Mouse (Mus musculus) left cerebral cortex, postnatal 25 days (tissue): ENCODE results near the gene Hsf3. TPM values are rescaled to one million over a fixed set of nuclear protein-coding genes. Genes with fewer than 3 reads are reported as not detected.
"Not testable (repeated sequence)": the region's sequence is repeated elsewhere in the genome, so short reads cannot be mapped to it uniquely, and the experiment has no call there.

Source experiments
- DNase-seq, 2 experiments: peaks; one replicate each; pipeline ENCODE4 v3.0.0; 2022; ENCODE audit warnings: low spot score in 2 of 2, mixed read lengths in 1 of 2
- intact Hi-C: fragments of 180-260 bp; cut with DNase I; formaldehyde crosslinking; loops from one replicate; pipeline ENCODE4 v1.15.1; 2025
- total RNA-seq, 2 experiments: library from RNA; stranded (reverse); gene quantifications; 2 replicates each; pipeline ENCODE4 v1.2.3; 2021

The Hsf3 gene
- not detected for total RNA-seq

DNA sequence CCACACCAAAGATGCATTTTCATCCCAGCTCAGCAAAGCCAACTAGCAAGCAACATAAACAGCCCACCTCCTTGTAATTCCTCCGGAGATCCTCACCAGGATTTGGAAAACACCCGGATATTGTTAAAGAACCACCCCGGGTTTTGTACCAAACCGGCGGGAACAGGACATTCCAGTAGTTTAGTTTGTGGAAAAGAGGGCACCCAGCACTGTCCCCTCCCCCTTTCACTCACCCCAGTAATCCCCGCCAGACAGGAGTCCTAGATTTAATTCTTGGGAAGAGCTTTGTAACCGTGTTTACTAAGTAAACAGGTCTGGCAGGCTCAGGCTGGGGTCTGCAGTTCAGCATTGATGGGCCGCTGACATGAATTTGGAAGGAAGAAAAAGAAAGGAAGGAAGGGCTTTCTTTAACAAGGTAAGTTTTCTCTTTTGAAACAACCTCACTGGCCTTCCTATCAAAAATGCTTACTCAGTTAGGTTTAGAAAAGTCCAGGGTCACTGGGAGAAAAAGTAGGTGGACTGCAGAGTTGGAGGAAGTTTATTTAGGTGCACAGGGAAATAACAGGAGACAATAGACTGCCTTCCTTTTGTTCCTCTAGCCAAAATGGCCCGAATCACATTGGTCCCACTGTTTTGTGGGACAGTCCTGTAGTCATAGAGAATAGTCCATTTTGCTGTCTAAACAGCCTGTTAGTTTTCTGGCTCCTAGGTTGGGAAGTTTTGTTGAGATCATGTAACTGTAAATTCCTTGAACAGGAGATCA lies at the start of gene Hsf3:
Gene Hsf3, minus strand, starts transcription at position 94 of the 763 bp plus-strand sequence.
- intact Hi-C loops = no loop called here

DNA sequence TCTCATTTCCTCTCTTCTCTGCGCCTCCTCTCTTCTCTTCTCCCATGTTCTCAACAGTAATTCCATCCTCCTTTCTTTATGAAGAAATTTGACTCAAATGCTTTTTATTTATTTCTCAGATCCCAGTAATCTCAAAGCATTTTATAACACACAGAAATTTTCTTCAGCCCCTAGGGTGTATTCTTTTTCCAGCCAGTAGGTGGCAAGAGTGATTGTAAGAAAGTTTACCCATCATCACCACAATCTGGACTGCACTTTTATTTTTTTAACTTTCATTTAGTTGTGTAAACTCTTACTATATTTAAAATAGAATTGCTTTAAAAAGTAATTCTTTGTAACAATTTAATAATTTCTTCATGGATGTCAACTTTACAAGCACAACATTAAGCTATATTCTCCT lies 45.5 kb upstream of the Hsf3 start:
- DNase-seq = peak in 1 of 2 experiments; percentile 1
- intact Hi-C loops = loop anchor here (5.0 kb wide), 1 partner anchor 376 kb away; no protein-coding TSS in a partner anchor

More for the DNA sequence above, at the start of gene Hsf3:
- peak in 1 of 2 experiments; percentile 1 for DNase-seq

DNA sequence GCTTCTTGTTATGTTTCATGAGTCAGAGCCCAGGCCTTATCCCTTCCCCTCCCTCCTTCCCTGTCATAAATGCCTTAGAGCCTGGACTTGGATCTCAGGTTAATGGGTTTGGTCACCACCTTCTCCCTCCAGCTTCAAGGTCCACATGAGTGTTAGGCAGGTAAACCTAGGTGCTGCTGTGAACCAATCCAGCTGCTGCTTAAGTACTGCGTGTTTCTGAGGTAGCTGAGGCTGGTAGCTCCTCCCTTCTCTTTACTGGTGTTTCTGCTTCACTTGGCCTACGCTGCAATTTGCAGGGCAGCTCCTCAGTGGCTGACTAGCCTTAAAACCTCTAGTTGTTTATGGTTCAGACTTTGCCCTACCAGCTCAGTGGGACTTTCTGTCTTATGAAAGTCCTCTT lies 945 bp downstream of the Hsf3 start, which contains the start of gene Heph:
Gene Heph, plus strand, starts transcription at position 211 of the 400 bp plus-strand sequence.
- no peak for DNase-seq
- intact Hi-C loops = no loop called here

DNA sequence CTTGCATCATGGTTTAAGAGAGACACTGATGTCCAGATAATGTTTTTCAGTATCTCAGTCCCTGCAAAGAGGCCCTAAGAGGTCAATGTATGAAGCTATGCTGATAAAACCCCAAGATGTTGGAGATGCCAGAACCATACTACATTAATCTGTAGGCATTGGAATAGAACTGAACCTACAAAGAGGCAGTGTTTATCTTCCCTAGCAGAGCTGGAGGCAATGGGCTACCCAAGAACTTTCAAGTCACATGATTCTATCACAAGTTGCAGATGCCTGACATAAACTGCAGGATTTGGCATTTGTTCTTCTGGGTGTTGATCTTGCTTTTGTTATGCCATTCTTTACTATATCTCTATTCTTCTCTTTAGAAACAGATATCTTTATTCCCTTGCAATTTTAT lies 36.7 kb downstream of the Hsf3 start:
- intact Hi-C loops = no loop called here
- no peak for DNase-seq

DNA sequence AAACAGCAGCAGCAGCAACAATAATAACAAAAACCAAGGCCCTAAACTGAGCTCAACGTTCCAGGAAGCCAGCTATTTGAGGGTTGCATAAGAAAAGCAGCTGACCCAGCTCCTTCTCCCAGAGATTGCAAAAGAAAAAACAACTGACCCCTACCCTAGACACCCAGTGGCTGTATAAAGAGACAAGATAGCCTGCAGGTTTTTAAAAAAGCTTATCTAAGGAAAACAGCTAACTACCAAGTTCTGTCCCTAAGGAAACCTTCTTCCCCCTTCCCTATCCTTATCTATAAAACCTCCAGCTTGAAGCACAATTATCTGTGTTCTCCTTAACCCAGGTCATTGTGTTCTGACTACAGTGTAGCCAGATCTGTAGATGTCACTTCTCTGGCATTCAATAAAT lies 38.4 kb downstream of the Hsf3 start:
- intact Hi-C loops = no loop called here
- DNase-seq = no peak

DNA sequence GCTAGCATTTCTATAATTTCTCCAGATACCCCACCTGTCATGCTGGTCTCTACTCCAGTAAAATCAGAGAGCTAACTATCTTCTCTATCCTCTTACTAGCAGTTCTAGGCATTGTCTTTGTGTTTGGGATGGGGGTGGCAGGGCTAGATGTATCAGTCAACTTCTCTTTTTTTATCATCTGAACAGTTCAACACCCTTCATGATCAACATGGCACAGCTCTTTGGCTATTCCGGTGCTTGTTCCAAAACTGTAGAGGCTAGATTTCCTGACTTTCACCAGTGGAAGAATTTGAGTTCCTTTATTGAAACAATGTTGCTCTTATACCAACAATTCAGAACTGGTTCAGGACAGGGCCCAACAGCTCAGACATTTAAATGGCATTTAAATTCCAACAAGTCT lies 39.1 kb downstream of the Hsf3 start:
- intact Hi-C loops = no loop called here
- no peak for DNase-seq

DNA sequence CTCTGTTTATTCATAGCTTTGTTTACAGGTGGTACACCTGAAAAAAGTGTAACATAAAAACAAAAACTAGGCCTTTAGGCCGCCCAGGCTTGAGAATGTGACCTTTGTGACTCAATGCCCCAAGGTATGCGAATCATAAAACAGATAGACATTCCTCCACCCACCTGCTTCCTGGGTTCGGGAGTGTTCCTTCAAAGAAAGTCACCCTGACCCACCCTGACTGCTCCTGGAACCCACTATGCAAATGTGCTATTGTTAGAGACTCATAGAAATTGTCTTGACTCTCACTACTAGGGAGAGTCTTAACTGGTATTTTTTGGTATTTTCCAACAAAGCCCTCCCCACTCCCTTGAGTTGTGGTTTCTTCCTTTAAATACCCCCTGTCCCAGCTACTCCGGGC lies 40.7 kb downstream of the Hsf3 start:
- not testable (repeated sequence) for DNase-seq

DNA sequence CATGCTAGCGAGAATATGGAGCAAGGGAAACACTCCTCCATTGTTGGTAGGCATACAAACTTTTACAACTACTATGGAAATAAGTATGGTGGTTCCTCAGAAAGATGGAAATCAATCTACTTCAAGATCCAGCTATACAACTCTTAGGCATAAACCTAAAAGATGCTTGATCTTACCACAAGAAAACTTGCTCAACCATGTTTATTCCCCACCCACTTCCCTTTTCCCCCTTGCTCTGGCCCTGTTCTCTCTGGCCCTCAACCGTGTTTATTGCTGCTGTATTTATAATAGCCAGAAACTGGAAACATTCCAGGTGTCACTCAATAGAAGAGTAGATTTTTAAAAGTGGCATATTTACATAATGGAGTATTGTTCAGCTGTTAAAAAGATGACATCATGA lies 117.0 kb downstream of the Hsf3 start:
- intact Hi-C loops = no loop called here
- no peak for DNase-seq

More for the DNA sequence above, 40.7 kb downstream of the Hsf3 start:
- intact Hi-C loops = not testable (repeated sequence)

DNA sequence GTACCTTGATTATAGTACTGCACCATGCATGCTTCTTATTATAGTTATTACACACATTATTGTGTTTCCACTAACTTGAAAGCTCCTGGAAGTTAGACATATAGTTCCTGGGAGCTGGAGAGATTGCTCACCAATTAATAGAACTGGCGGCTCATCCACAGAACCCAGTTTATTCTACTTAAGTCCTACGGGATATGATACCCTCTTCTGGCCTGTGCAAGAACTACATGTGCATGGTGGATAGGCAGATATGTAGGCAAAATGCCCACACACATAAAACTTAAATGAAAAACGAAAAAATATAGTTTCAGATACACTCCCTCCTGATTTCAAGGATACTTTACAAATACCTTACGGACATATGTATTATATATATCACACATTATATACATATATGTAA lies 126.3 kb downstream of the Hsf3 start:
- intact Hi-C loops = loop anchor here (10.0 kb wide), 1 partner anchor 335 kb away; no protein-coding TSS in a partner anchor
- DNase-seq = peak; percentile 3 to 5

DNA sequence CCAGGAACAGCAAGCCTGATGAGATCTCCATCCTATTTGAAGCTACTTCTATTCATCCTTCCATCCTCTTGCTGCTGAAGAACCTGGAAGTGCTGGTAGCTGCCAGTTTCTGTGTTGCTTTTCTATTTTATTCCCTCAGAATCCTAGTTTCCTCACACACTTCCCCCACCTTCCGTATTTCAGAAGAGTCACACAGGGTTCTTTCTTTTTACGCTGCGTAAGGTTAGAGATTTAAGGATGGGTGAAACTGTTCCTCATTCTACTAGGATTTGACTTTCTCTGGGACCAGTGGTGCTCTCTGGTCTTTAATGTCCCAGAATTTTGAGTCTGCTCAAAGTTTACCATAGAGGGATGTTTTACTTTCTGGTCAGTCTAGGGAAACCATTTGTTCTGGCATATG lies 162.8 kb downstream of the Hsf3 start, which contains the start of gene Vsig4:
Gene Vsig4, minus strand, starts transcription at position 101 of the 400 bp plus-strand sequence.
- no peak for DNase-seq

DNA sequence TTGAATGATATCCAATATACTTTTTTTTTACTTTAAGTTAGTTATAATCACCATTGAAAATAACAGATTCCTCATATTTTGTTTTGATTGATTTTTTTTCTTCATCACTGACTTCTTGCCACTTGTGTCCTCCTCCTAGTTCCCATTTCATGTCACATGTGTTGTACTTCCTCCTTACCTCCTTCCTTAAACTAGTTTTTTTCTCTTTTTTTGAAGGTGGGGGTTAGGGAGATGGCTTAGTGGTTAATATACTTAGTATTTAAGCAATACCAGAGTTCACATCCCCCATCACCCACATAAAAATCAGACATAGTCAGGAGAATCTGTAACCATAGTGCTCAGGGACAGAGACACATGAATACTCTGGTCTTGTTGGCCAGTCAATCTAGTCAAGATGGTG lies 199.6 kb downstream of the Hsf3 start:
- no peak for DNase-seq

More for the DNA sequence above, 162.8 kb downstream of the Hsf3 start, which contains the start of gene Vsig4:
- intact Hi-C loops = no loop called here

More for the DNA sequence above, 199.6 kb downstream of the Hsf3 start:
- intact Hi-C loops = no loop called here

Other genes with a start within 250 kb of the Hsf3 start
- not detected for gene Vsig4, start 162.9 kb downstream of the Hsf3 start, total RNA-seq
- gene Heph, start 935 bp downstream of the Hsf3 start, total RNA-seq = 1 to 10 TPM; 3.1 to 4.1 TPM